Mouse (Mus musculus) bone marrow, adult 2 months (tissue): Measurements from ENCODE around the gene Rabif.

ENCODE experiments used
- CTCF ChIP-seq: fragments of 200-500 bp; IDR thresholded peaks from 2 replicates; pipeline ENCODE4 v1.5.1; 2011; ENCODE audit warnings: low read length, control low read depth; ENCODE audit not compliant: control insufficient read depth, insufficient read depth
- POLR2A ChIP-seq: fragments of 200-500 bp; IDR thresholded peaks from 2 replicates; pipeline ENCODE4 v1.6.1; 2011; ENCODE audit warnings: low read depth, mild to moderate bottlenecking, control low read depth, low read length, borderline replicate concordance; ENCODE audit not compliant: control insufficient read depth

GRCm38 (mm10) chr1:134495991-134496390, 1.5 kb downstream of the Rabif start:
- no peak for TF ChIP-seq CTCF
- no peak for TF ChIP-seq POLR2A
